Mouse (Mus musculus): ENCODE measurements around the gene Nostrin. TPM values are rescaled to one million over a fixed set of nuclear protein-coding genes. Genes with fewer than 3 reads are reported as not detected.

Nostrin gene
- polyA plus RNA-seq, 1 experiment, result not detected

- Histone ChIP-seq H3K27me3 (ENCODE audit: control insufficient read depth, insufficient read depth, low read length, poor library complexity, severe bottlenecking) (no peaks in the 10 kb centered on the region), H3K9ac (ENCODE audit: low read depth, poor library complexity, severe bottlenecking) (no peak overlapping the region), H3K4me1 (ENCODE audit: control insufficient read depth, insufficient read depth, low read length) (no peaks in the 10 kb centered on the region), H3K27ac (ENCODE audit: insufficient read depth, low read length) (no peak overlapping the region), H3K9me3 (replicated peaks; ENCODE audit: control insufficient read depth, insufficient read depth, low read length, poor library complexity, severe bottlenecking) (no peaks in the 10 kb centered on the region), H3K36me3 (ENCODE audit: control insufficient read depth, insufficient read depth, low read length, poor library complexity, severe bottlenecking) (no peaks in the 10 kb centered on the region), H3K4me3 (ENCODE audit: low read depth, low read length) (no peak overlapping the region)
- TF ChIP-seq CTCF (IDR thresholded peaks at IDR 0.05; ENCODE audit: low read depth, low read length) (no peak), EP300 (IDR thresholded peaks at IDR 0.05; ENCODE audit: insufficient read depth, low read depth, low read length) (no peak), POLR2A (IDR thresholded peaks at IDR 0.05; ENCODE audit: insufficient read depth, low read length) (no peak)
Measured at GRCm38 (mm10) chr2:69222815-69223214, 87.2 kb downstream of the Nostrin start.

GRCm38 (mm10) chr2:69224724-69225123, 89.1 kb downstream of the Nostrin start:
- no peaks in the 10 kb centered on the region for H3K36me3 ChIP-seq (ENCODE audit: control insufficient read depth, insufficient read depth, low read length, poor library complexity, severe bottlenecking)

GRCm38 (mm10) chr2:69226876-69227275, 91.3 kb downstream of the Nostrin start:
- TF ChIP-seq POLR2A (IDR thresholded peaks at IDR 0.05; ENCODE audit: insufficient read depth, low read length), result no peak
- TF ChIP-seq EP300 (IDR thresholded peaks at IDR 0.05; ENCODE audit: insufficient read depth, low read depth, low read length), result no peak
- no peak for TF ChIP-seq CTCF (IDR thresholded peaks at IDR 0.05; ENCODE audit: low read depth, low read length)

More at GRCm38 (mm10) chr2:69224724-69225123, 89.1 kb downstream of the Nostrin start:
- peaks cover 1% of the 10 kb centered on the region for H3K4me1 ChIP-seq (ENCODE audit: control insufficient read depth, insufficient read depth, low read length)
- TF ChIP-seq EP300 (IDR thresholded peaks at IDR 0.05; ENCODE audit: insufficient read depth, low read depth, low read length) (no peak), POLR2A (IDR thresholded peaks at IDR 0.05; ENCODE audit: insufficient read depth, low read length) (no peak), CTCF (IDR thresholded peaks at IDR 0.05; ENCODE audit: low read depth, low read length) (no peak)
- H3K4me3 ChIP-seq (ENCODE audit: low read depth, low read length), result no peak overlapping the region
- no peak overlapping the region for H3K27ac ChIP-seq (ENCODE audit: insufficient read depth, low read length)
- H3K9ac ChIP-seq (ENCODE audit: low read depth, poor library complexity, severe bottlenecking), result no peak overlapping the region
- no peaks in the 10 kb centered on the region for H3K9me3 ChIP-seq (replicated peaks; ENCODE audit: control insufficient read depth, insufficient read depth, low read length, poor library complexity, severe bottlenecking)
- H3K27me3 ChIP-seq (ENCODE audit: control insufficient read depth, insufficient read depth, low read length, poor library complexity, severe bottlenecking), result no peaks in the 10 kb centered on the region

GRCm38 (mm10) chr2:69228635-69229034, 93.0 kb downstream of the Nostrin start:
- no peaks in the 10 kb centered on the region for H3K27me3 ChIP-seq (ENCODE audit: control insufficient read depth, insufficient read depth, low read length, poor library complexity, severe bottlenecking)
- no peaks in the 10 kb centered on the region for H3K36me3 ChIP-seq (ENCODE audit: control insufficient read depth, insufficient read depth, low read length, poor library complexity, severe bottlenecking)
- no peaks in the 10 kb centered on the region for H3K9me3 ChIP-seq (replicated peaks; ENCODE audit: control insufficient read depth, insufficient read depth, low read length, poor library complexity, severe bottlenecking)
- H3K27ac ChIP-seq (ENCODE audit: insufficient read depth, low read length), result no peak overlapping the region
- H3K4me3 ChIP-seq (ENCODE audit: low read depth, low read length), result no peak overlapping the region
- peaks cover 1% of the 10 kb centered on the region for H3K4me1 ChIP-seq (ENCODE audit: control insufficient read depth, insufficient read depth, low read length)
- TF ChIP-seq CTCF (IDR thresholded peaks at IDR 0.05; ENCODE audit: low read depth, low read length) (no peak), POLR2A (IDR thresholded peaks at IDR 0.05; ENCODE audit: insufficient read depth, low read length) (no peak), EP300 (IDR thresholded peaks at IDR 0.05; ENCODE audit: insufficient read depth, low read depth, low read length) (no peak)
- no peak overlapping the region for H3K9ac ChIP-seq (ENCODE audit: low read depth, poor library complexity, severe bottlenecking)

More at GRCm38 (mm10) chr2:69226876-69227275, 91.3 kb downstream of the Nostrin start:
- Histone ChIP-seq H3K36me3 (ENCODE audit: control insufficient read depth, insufficient read depth, low read length, poor library complexity, severe bottlenecking) (no peaks in the 10 kb centered on the region), H3K9me3 (replicated peaks; ENCODE audit: control insufficient read depth, insufficient read depth, low read length, poor library complexity, severe bottlenecking) (no peaks in the 10 kb centered on the region), H3K9ac (ENCODE audit: low read depth, poor library complexity, severe bottlenecking) (no peak overlapping the region), H3K4me1 (ENCODE audit: control insufficient read depth, insufficient read depth, low read length) (peaks cover 1% of the 10 kb centered on the region), H3K4me3 (ENCODE audit: low read depth, low read length) (no peak overlapping the region), H3K27ac (ENCODE audit: insufficient read depth, low read length) (no peak overlapping the region), H3K27me3 (ENCODE audit: control insufficient read depth, insufficient read depth, low read length, poor library complexity, severe bottlenecking) (no peaks in the 10 kb centered on the region)

- Histone ChIP-seq H3K4me3 (ENCODE audit: low read depth, low read length) (no peak overlapping the region), H3K27me3 (ENCODE audit: control insufficient read depth, insufficient read depth, low read length, poor library complexity, severe bottlenecking) (no peaks in the 10 kb centered on the region), H3K9ac (ENCODE audit: low read depth, poor library complexity, severe bottlenecking) (no peak overlapping the region)
Measured at GRCm38 (mm10) chr2:69230137-69230536, 94.5 kb downstream of the Nostrin start.

GRCm38 (mm10) chr2:69232101-69232500, 96.5 kb downstream of the Nostrin start:
- Histone ChIP-seq H3K27ac (ENCODE audit: insufficient read depth, low read length) (no peak overlapping the region), H3K9me3 (replicated peaks; ENCODE audit: control insufficient read depth, insufficient read depth, low read length, poor library complexity, severe bottlenecking) (no peaks in the 10 kb centered on the region), H3K36me3 (ENCODE audit: control insufficient read depth, insufficient read depth, low read length, poor library complexity, severe bottlenecking) (no peaks in the 10 kb centered on the region), H3K4me1 (ENCODE audit: control insufficient read depth, insufficient read depth, low read length) (peaks cover 1% of the 10 kb centered on the region), H3K27me3 (ENCODE audit: control insufficient read depth, insufficient read depth, low read length, poor library complexity, severe bottlenecking) (no peaks in the 10 kb centered on the region), H3K9ac (ENCODE audit: low read depth, poor library complexity, severe bottlenecking) (no peak overlapping the region), H3K4me3 (ENCODE audit: low read depth, low read length) (no peak overlapping the region)
- TF ChIP-seq EP300 (IDR thresholded peaks at IDR 0.05; ENCODE audit: insufficient read depth, low read depth, low read length) (no peak), CTCF (IDR thresholded peaks at IDR 0.05; ENCODE audit: low read depth, low read length) (no peak), POLR2A (IDR thresholded peaks at IDR 0.05; ENCODE audit: insufficient read depth, low read length) (no peak)

More at GRCm38 (mm10) chr2:69230137-69230536, 94.5 kb downstream of the Nostrin start:
- Histone ChIP-seq H3K27ac (ENCODE audit: insufficient read depth, low read length) (no peak overlapping the region), H3K4me1 (ENCODE audit: control insufficient read depth, insufficient read depth, low read length) (peaks cover 1% of the 10 kb centered on the region), H3K36me3 (ENCODE audit: control insufficient read depth, insufficient read depth, low read length, poor library complexity, severe bottlenecking) (no peaks in the 10 kb centered on the region), H3K9me3 (replicated peaks; ENCODE audit: control insufficient read depth, insufficient read depth, low read length, poor library complexity, severe bottlenecking) (no peaks in the 10 kb centered on the region)
- no peak for TF ChIP-seq EP300 (IDR thresholded peaks at IDR 0.05; ENCODE audit: insufficient read depth, low read depth, low read length)
- TF ChIP-seq CTCF (IDR thresholded peaks at IDR 0.05; ENCODE audit: low read depth, low read length), result no peak
- TF ChIP-seq POLR2A (IDR thresholded peaks at IDR 0.05; ENCODE audit: insufficient read depth, low read length), result no peak
